Mouse (Mus musculus): ENCODE measurements around the gene Gpr89. TPM values are rescaled to one million over a fixed set of nuclear protein-coding genes. Genes with fewer than 3 reads are reported as not detected.

Gene Gpr89
- polyA plus RNA-seq, 1 experiment from 2014 or later, result 24.2 TPM

DNA sequence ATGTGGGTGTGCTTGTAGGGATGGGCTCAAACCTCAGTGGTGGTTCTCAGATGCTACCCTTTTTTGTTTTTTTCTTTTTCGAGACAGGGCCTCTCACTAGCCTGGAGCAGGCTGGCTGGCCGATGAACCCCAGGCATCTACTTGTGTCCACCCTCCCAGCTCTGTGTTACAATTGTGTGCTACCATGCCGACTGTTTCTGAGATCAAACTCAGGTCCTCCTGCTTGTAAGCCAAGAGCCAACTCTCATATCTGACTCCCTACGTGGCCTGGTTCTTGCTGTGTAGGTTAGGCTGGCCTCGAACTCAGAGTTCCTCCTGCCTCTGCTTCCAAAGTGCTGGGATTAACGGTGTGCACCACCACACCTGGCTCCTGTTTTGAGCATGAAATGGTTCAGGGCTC, 60.0 kb downstream of the Gpr89 start:
- ATAC-seq (ENCODE audit: extremely low read depth, insufficient number of reproducible peaks, low FRiP score, low TSS enrichment), result no peak
- no peaks in the 10 kb centered on the region for H3K9me3 ChIP-seq
- H3K27me3 ChIP-seq (replicated peaks), result 0 out of 2 replicates have a peak, but pooled peaks cover 4% of the 10 kb centered on the region
- no peak overlapping the region for H3K9ac ChIP-seq
- no peak overlapping the region for H3K27ac ChIP-seq (replicated peaks)
- H3K4me3 ChIP-seq, result no peak overlapping the region
- H3K4me1 ChIP-seq, result peaks cover 7% of the 10 kb centered on the region
- no peaks in the 10 kb centered on the region for H3K36me3 ChIP-seq
- H3K4me2 ChIP-seq, result no peak overlapping the region
- 91% methylated on average over 6 of the region's 6 CpGs for WGBS

DNA sequence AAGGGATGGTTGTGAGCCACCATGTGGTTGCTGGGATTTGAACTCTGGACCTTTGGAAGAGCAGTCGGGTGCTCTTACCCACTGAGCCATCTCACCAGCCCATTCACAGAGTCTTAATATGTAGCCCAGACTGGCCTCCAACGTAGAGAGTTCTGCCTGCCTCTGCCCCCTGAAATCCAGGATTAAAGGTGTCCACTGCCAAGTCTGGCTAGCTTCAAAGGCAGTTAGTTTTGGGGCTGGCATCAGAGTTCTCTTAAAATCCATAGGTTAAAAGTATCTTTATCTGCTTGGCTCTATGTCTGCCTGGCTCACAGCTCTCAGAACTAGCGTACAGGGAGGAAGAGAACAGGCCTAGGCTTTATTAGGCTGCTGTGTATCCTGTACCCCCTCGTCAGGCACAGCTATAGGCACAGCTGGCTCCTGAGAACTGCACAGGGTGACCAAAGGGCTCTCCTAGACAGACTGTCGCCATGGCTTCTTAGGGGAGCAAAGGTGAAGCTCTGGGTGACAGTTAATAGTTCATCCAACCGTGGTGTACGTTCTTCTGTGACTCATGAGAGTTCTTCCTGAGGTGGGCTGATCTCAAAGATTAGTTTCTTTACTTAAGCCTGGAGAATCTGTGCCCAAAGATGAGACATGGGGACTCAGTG, 66.0 kb downstream of the Gpr89 start:
- Histone ChIP-seq H3K4me2 (no peak overlapping the region), H3K27me3 (replicated peaks) (no peaks in the 10 kb centered on the region), H3K4me3 (no peak overlapping the region), H3K4me1 (no peaks in the 10 kb centered on the region), H3K9ac (no peak overlapping the region), H3K36me3 (no peaks in the 10 kb centered on the region), H3K9me3 (no peaks in the 10 kb centered on the region), H3K27ac (replicated peaks) (no peak overlapping the region)
- no peak for ATAC-seq (ENCODE audit: extremely low read depth, insufficient number of reproducible peaks, low FRiP score, low TSS enrichment)
- WGBS, result 76% methylated on average over 7 of the region's 7 CpGs

GRCm38 (mm10) chr3:96836414-96836813, 68.7 kb downstream of the Gpr89 start:
- ATAC-seq (ENCODE audit: extremely low read depth, insufficient number of reproducible peaks, low FRiP score, low TSS enrichment), result no peak
- Histone ChIP-seq H3K4me1 (no peaks in the 10 kb centered on the region), H3K36me3 (no peaks in the 10 kb centered on the region), H3K4me2 (no peak overlapping the region), H3K9ac (no peak overlapping the region), H3K27ac (replicated peaks) (no peak overlapping the region), H3K4me3 (no peak overlapping the region), H3K27me3 (replicated peaks) (no peaks in the 10 kb centered on the region), H3K9me3 (no peaks in the 10 kb centered on the region)
- WGBS, result 33% methylated on average over 2 of the region's 2 CpGs

DNA sequence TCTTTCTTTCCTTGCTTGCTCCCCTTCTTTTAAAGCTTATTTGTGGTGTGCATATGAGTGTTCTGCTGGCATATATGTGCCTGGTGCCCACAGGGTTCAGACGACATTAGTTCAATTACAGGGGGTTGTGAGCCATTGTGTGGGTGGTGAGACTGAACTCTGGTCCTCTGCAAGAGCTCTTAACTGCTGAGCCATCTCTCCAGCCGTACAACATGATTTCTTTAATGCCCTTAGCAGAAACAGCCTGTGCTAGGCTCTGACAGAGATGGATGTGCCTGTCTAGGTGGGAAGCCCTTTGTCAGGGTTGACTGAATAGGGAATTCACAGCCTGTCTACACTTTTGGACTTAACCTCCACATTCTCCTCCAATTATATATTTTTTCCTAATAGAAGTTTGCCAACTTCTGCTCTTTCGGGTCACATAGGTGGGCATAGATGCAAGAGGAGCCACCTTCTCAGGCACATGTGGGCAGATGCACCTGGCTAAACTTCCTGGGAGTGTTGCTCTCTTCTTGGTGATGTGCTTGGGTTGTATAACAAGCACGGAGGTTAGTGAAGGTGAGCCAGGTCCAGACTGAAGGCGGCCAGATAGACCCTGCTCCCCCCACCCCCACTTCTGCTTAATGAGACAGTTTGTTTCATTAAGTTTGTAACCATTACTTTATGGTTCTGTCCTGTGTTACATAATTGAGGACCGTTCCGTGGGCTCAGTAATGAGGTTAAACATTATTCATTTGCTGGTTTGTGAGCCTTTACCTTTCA, 70.4 kb downstream of the Gpr89 start:
- Histone ChIP-seq H3K27me3 (replicated peaks) (peaks cover 9% of the 10 kb centered on the region; the same call in 1 of the 2 replicates), H3K36me3 (no peaks in the 10 kb centered on the region), H3K27ac (replicated peaks) (no peak overlapping the region), H3K4me1 (no peaks in the 10 kb centered on the region), H3K4me3 (no peak overlapping the region), H3K4me2 (no peak overlapping the region), H3K9ac (no peak overlapping the region), H3K9me3 (no peaks in the 10 kb centered on the region)
- no peak for ATAC-seq (ENCODE audit: extremely low read depth, insufficient number of reproducible peaks, low FRiP score, low TSS enrichment)
- WGBS, result 68% methylated on average over 7 of the region's 7 CpGs

DNA sequence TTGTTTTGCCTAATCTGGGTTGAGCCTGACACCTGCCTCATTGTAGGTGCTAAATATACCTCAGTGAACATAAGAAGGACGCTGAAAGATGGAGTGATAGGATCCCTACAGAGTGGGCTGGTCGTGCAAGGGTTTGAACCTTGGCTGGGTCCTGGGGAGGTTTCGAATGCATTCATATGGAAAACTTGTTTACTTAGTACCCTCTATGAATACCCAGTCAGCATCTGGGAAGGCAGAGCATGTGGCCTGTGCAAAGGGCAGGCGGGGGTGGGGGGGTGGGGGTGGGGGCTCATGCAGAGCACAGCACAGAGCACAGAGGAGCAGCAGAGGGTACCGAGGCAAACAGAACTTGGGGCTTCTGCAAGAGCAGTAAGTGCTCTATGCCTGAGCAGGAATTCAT, 72.2 kb downstream of the Gpr89 start:
- Histone ChIP-seq H3K9me3 (no peaks in the 10 kb centered on the region), H3K4me1 (no peaks in the 10 kb centered on the region), H3K36me3 (no peaks in the 10 kb centered on the region), H3K4me2 (no peak overlapping the region), H3K27me3 (replicated peaks) (peaks cover 18% of the 10 kb centered on the region; the same call in 1 of the 2 replicates), H3K27ac (replicated peaks) (no peak overlapping the region), H3K4me3 (no peak overlapping the region), H3K9ac (no peak overlapping the region)
- no peak for ATAC-seq (ENCODE audit: extremely low read depth, insufficient number of reproducible peaks, low FRiP score, low TSS enrichment)
- WGBS, result 35% methylated on average over 5 of the region's 5 CpGs

DNA sequence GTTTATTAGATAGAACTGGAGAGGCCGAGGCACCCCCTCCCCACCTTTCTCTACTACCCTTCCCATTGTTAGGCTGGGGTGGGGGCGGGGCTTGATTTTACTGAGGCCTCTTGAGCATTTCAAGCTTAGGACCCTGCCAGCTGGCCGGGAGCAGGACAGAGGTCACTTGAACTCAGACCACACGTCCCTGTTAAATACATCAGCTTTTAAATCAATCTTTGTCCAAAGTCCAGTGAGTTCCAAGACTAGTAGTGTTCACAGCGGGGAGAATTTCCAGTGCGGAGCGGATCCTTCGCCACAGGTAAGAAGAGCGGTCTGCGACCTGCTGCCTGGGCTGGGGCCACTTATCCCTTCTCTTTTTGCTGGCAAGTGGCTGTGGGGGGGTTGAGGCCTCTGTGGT, 75.3 kb downstream of the Gpr89 start:
- Histone ChIP-seq H3K9ac (no peak overlapping the region), H3K4me2 (no peak overlapping the region), H3K4me3 (no peak overlapping the region), H3K36me3 (no peaks in the 10 kb centered on the region), H3K27me3 (replicated peaks) (peaks cover 18% of the 10 kb centered on the region; the same call in 1 of the 2 replicates), H3K27ac (replicated peaks) (no peak overlapping the region), H3K9me3 (no peaks in the 10 kb centered on the region), H3K4me1 (no peaks in the 10 kb centered on the region)
- ATAC-seq (ENCODE audit: extremely low read depth, insufficient number of reproducible peaks, low FRiP score, low TSS enrichment), result no peak
- WGBS, result 74% methylated on average over 10 of the region's 10 CpGs

GRCm38 (mm10) chr3:96828984-96829383, 76.2 kb downstream of the Gpr89 start, which contains the start of the genes Pdzk1 and Cd160:
Pdzk1 (plus strand) TSS chr3:96829284.
Cd160 (minus strand) TSS chr3:96829351.
- no peaks in the 10 kb centered on the region for H3K36me3 ChIP-seq
- H3K27me3 ChIP-seq (replicated peaks), result peaks cover 18% of the 10 kb centered on the region; the same call in 1 of the 2 replicates
- H3K27ac ChIP-seq (replicated peaks), result no peak within 1 kb of the TSS
- no peak for ATAC-seq (ENCODE audit: extremely low read depth, insufficient number of reproducible peaks, low FRiP score, low TSS enrichment)
- no peaks in the 10 kb centered on the region for H3K9me3 ChIP-seq
- H3K4me2 ChIP-seq, result peak within 1 kb of the TSS; percentile 26
- no peak within 1 kb of the TSS for H3K4me3 ChIP-seq
- no peak within 1 kb of the TSS; the same call in 1 of the 2 replicates for H3K9ac ChIP-seq
- no peaks in the 10 kb centered on the region for H3K4me1 ChIP-seq
- WGBS, result 53% methylated on average over 1 of the region's 1 CpGs

- Histone ChIP-seq H3K27ac (replicated peaks) (no peak overlapping the region), H3K9ac (no peak overlapping the region; the same call in 1 of the 2 replicates), H3K4me2 (peak overlapping the region; percentile 26), H3K9me3 (no peaks in the 10 kb centered on the region), H3K4me3 (no peak overlapping the region), H3K27me3 (replicated peaks) (peaks cover 18% of the 10 kb centered on the region; the same call in 1 of the 2 replicates), H3K4me1 (no peaks in the 10 kb centered on the region), H3K36me3 (no peaks in the 10 kb centered on the region)
- no peak for ATAC-seq (ENCODE audit: extremely low read depth, insufficient number of reproducible peaks, low FRiP score, low TSS enrichment)
- WGBS, result 32% methylated on average over 15 of the region's 15 CpGs
These were observed 76.8 kb downstream of the Gpr89 start for GRCm38 (mm10) chr3:96828308-96828864.

- H3K9me3 ChIP-seq, result no peaks in the 10 kb centered on the region
- 41% methylated on average over 11 of the region's 11 CpGs for WGBS
- H3K4me2 ChIP-seq, result no peak overlapping the region
- no peaks in the 10 kb centered on the region for H3K4me1 ChIP-seq
- no peaks in the 10 kb centered on the region for H3K36me3 ChIP-seq
- H3K4me3 ChIP-seq, result no peak overlapping the region
- no peak for ATAC-seq (ENCODE audit: extremely low read depth, insufficient number of reproducible peaks, low FRiP score, low TSS enrichment)
- H3K27ac ChIP-seq (replicated peaks), result no peak overlapping the region
- no peak overlapping the region for H3K9ac ChIP-seq
- peaks cover 13% of the 10 kb centered on the region; the same call in 1 of the 2 replicates for H3K27me3 ChIP-seq (replicated peaks)
These were observed 79.9 kb downstream of the Gpr89 start for GRCm38 (mm10) chr3:96825261-96825660.

DNA sequence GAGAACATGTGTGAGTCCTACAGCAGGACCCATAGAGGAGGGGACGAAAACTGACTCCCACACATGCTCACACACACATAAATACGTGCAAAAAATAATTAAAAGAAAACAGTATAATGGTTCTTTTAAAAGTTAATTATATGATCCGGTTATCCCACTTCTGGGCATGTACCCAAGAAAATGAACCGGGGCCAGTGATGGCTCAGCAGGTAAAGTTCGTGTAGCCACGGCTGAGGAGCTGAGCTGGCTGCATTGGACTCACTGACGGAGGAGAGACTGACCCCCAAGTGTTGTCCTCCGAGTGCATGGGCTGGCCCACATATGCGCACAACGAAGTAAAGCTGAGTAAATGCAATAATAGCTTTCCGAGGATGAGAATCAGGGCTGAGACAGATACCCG, 80.5 kb downstream of the Gpr89 start:
- H3K9ac ChIP-seq, result no peak overlapping the region
- H3K27ac ChIP-seq (replicated peaks), result no peak overlapping the region
- H3K27me3 ChIP-seq (replicated peaks), result peaks cover 7% of the 10 kb centered on the region; the same call in 1 of the 2 replicates
- no peak overlapping the region for H3K4me3 ChIP-seq
- no peaks in the 10 kb centered on the region for H3K9me3 ChIP-seq
- no peak for ATAC-seq (ENCODE audit: extremely low read depth, insufficient number of reproducible peaks, low FRiP score, low TSS enrichment)
- no peaks in the 10 kb centered on the region for H3K4me1 ChIP-seq
- H3K4me2 ChIP-seq, result no peak overlapping the region
- WGBS, result 81% methylated on average over 12 of the region's 12 CpGs
- H3K36me3 ChIP-seq, result no peaks in the 10 kb centered on the region

DNA sequence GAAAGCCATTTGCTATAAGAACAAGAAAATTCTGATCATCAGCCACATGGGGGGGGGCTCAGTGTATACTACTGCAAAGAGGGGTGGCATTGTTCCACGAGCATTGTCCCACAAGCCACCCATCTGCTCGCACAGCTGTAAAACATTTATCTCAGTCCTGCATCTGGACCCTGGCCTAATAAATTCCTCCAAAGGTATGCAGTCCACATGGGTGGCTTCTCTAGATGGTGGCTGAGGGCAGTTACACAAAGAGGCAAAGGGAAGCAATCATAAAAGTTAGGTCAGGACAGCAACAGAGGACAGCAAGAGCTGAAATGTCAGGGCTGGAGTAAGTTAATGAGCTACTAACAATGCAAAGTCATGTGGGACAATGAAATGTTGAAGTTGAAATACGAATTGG, 81.4 kb downstream of the Gpr89 start:
- H3K27ac ChIP-seq (replicated peaks), result no peak overlapping the region
- no peaks in the 10 kb centered on the region for H3K4me1 ChIP-seq
- H3K4me2 ChIP-seq, result no peak overlapping the region
- H3K4me3 ChIP-seq, result no peak overlapping the region
- H3K9ac ChIP-seq, result no peak overlapping the region
- WGBS, result 69% methylated on average over 3 of the region's 3 CpGs
- H3K36me3 ChIP-seq, result no peaks in the 10 kb centered on the region
- ATAC-seq (ENCODE audit: extremely low read depth, insufficient number of reproducible peaks, low FRiP score, low TSS enrichment), result no peak
- no peaks in the 10 kb centered on the region for H3K27me3 ChIP-seq (replicated peaks)
- no peaks in the 10 kb centered on the region for H3K9me3 ChIP-seq

Data from heart, embryonic 13.5 days (tissue).